Mouse (Mus musculus): ENCODE data around the gene Specc1. TPM values are rescaled to one million over a fixed set of nuclear protein-coding genes. Genes with fewer than 3 reads are reported as not detected.

Specc1 gene
- total and polyA plus RNA-seq, 3 experiments = 2.5 to 5.8 TPM; not detected in 1

- no peaks in the 10 kb centered on the region for H3K27me3 ChIP-seq (ENCODE audit: control insufficient read depth in 1 of 2, insufficient read depth in 2 of 2, low read length in 2 of 2)
- no peak overlapping the region for H3K27ac ChIP-seq (ENCODE audit: control insufficient read depth, low read depth, low read length)
- 0 out of 4 replicates have a peak, but pooled peaks cover 0 to 2% of the 10 kb centered on the region in 2 experiments for H3K36me3 ChIP-seq (ENCODE audit: control insufficient read depth in 1 of 2, insufficient read depth in 2 of 2, low read length in 2 of 2)
- peaks cover 0 to 10% of the 10 kb centered on the region in 2 experiments; a peak in 2 of 4 replicates for H3K4me1 ChIP-seq (ENCODE audit: control insufficient read depth in 1 of 2, insufficient read depth in 2 of 2, low read length in 2 of 2)
- H3K79me2 ChIP-seq (ENCODE audit: control insufficient read depth, insufficient read depth, low read length, poor library complexity) = no peaks in the 10 kb centered on the region
- TF ChIP-seq CTCF (IDR thresholded peaks at IDR 0.05 in 2 of 3, conservative IDR thresholded peaks at IDR 0.05 in 1 of 3; ENCODE audit: control insufficient read depth in 1 of 3, insufficient read depth in 1 of 3, low read depth in 2 of 3, low read length in 3 of 3, poor library complexity in 1 of 3, severe bottlenecking in 1 of 3) = no peak
- no peak for TF ChIP-seq ZMIZ1 (IDR thresholded peaks at IDR 0.05; ENCODE audit: low read depth, low read length)
- TF ChIP-seq BHLHE40 (IDR thresholded peaks at IDR 0.05; ENCODE audit: borderline replicate concordance, low read depth, low read length) = no peak
- TF ChIP-seq CHD1 (IDR thresholded peaks at IDR 0.05; ENCODE audit: low read depth, low read length) = no peak
- TF ChIP-seq EP300 (IDR thresholded peaks at IDR 0.05; ENCODE audit: low read depth in 1 of 2, low read length in 2 of 2) = no peak
- no peak for TF ChIP-seq NELFE (IDR thresholded peaks at IDR 0.05; ENCODE audit: low read depth, low read length)
- no peak for TF ChIP-seq GATA1 (IDR thresholded peaks at IDR 0.05; ENCODE audit: low read depth, low read length)
- no peak for TF ChIP-seq KAT2A (conservative IDR thresholded peaks at IDR 0.05; ENCODE audit: low read depth, low read length)
- TF ChIP-seq MYB (IDR thresholded peaks at IDR 0.05; ENCODE audit: low read depth, low read length) = no peak
- no peak for TF ChIP-seq MAFK (IDR thresholded peaks at IDR 0.05; ENCODE audit: borderline replicate concordance, low read depth, low read length)
- TF ChIP-seq E2F4 (IDR thresholded peaks at IDR 0.05; ENCODE audit: borderline replicate concordance, low read depth, low read length) = no peak
- TF ChIP-seq MAX (IDR thresholded peaks at IDR 0.05; ENCODE audit: low read length) = no peak
- no peak for TF ChIP-seq JUND (IDR thresholded peaks at IDR 0.05; ENCODE audit: low read depth, low read length)
- TF ChIP-seq ZC3H11A (IDR thresholded peaks at IDR 0.05; ENCODE audit: low read depth, low read length) = no peak
- no peak for TF ChIP-seq MXI1 (IDR thresholded peaks at IDR 0.05; ENCODE audit: low read depth, low read length)
- no peaks in the 10 kb centered on the region for H3K9me3 ChIP-seq (replicated peaks; ENCODE audit: insufficient read depth, low read length)
- DNase-seq (ENCODE audit: low read depth, low spot score) = no peak
- H3K9ac ChIP-seq (ENCODE audit: control insufficient read depth, low read depth, low read length, poor library complexity, severe bottlenecking) = no peak overlapping the region
- H3K4me3 ChIP-seq (ENCODE audit: control insufficient read depth in 1 of 2, insufficient read depth in 1 of 2, low read depth in 2 of 2, low read length in 2 of 2) = no peak overlapping the region
Measured at GRCm38 (mm10) chr11:62224797-62225196, 268.2 kb downstream of the Specc1 start.

- Histone ChIP-seq H3K27ac (ENCODE audit: control insufficient read depth, low read depth, low read length) (peak overlapping the region; percentile 53), H3K36me3 (ENCODE audit: control insufficient read depth in 1 of 2, insufficient read depth in 2 of 2, low read length in 2 of 2) (peaks cover 0 to 8% of the 10 kb centered on the region in 2 experiments; a peak in 2 of 4 replicates), H3K4me3 (ENCODE audit: control insufficient read depth in 1 of 2, insufficient read depth in 1 of 2, low read depth in 2 of 2, low read length in 2 of 2) (peak overlapping the region; percentile 2 to 50), H3K4me1 (ENCODE audit: control insufficient read depth in 1 of 2, insufficient read depth in 2 of 2, low read length in 2 of 2) (peaks cover 0 to 21% of the 10 kb centered on the region in 2 experiments; a peak in 3 of 4 replicates), H3K9me3 (replicated peaks; ENCODE audit: insufficient read depth, low read length) (no peaks in the 10 kb centered on the region), H3K9ac (ENCODE audit: control insufficient read depth, low read depth, low read length, poor library complexity, severe bottlenecking) (peak overlapping the region; percentile 61), H3K79me2 (ENCODE audit: control insufficient read depth, insufficient read depth, low read length, poor library complexity) (no peaks in the 10 kb centered on the region), H3K27me3 (ENCODE audit: control insufficient read depth in 1 of 2, insufficient read depth in 2 of 2, low read length in 2 of 2) (no peaks in the 10 kb centered on the region)
- DNase-seq (ENCODE audit: low read depth, low spot score) = peak; percentile 90
- TF ChIP-seq NELFE (IDR thresholded peaks at IDR 0.05; ENCODE audit: low read depth, low read length) (no peak), MYB (IDR thresholded peaks at IDR 0.05; ENCODE audit: low read depth, low read length) (peak; percentile 89), GATA1 (IDR thresholded peaks at IDR 0.05; ENCODE audit: low read depth, low read length) (peak; percentile 59), KAT2A (conservative IDR thresholded peaks at IDR 0.05; ENCODE audit: low read depth, low read length) (no peak), ZKSCAN1 (IDR thresholded peaks at IDR 0.05; ENCODE audit: low read depth, low read length) (no peak), POLR2A (IDR thresholded peaks at IDR 0.05; ENCODE audit: control insufficient read depth in 1 of 2, insufficient read depth in 1 of 2, low read depth in 1 of 2, low read length in 2 of 2, poor library complexity in 1 of 2) (peak in 1 of 2 experiments; percentile 62; a peak in 1 of 4 replicates), ETS1 (IDR thresholded peaks at IDR 0.05; ENCODE audit: low read depth, low read length) (peak; percentile 22; the same call in 1 of the 2 replicates), POLR2AphosphoS5 (IDR thresholded peaks at IDR 0.05; ENCODE audit: borderline replicate concordance, low read depth, low read length) (no peak), MAX (IDR thresholded peaks at IDR 0.05; ENCODE audit: low read length) (no peak), MAFK (IDR thresholded peaks at IDR 0.05; ENCODE audit: borderline replicate concordance, low read depth, low read length) (no peak), EP300 (IDR thresholded peaks at IDR 0.05; ENCODE audit: low read depth in 1 of 2, low read length in 2 of 2) (peak; percentile 75 to 93), NRF1 (IDR thresholded peaks at IDR 0.05; ENCODE audit: insufficient read depth, low read depth, low read length, poor library complexity, severe bottlenecking) (no peak), CHD2 (IDR thresholded peaks at IDR 0.05; ENCODE audit: low read length) (no peak), SIN3A (IDR thresholded peaks at IDR 0.05; ENCODE audit: low read length) (peak; percentile 60), CHD1 (IDR thresholded peaks at IDR 0.05; ENCODE audit: low read depth, low read length) (no peak), MAZ (IDR thresholded peaks at IDR 0.05; ENCODE audit: low read depth, low read length) (no peak), JUND (IDR thresholded peaks at IDR 0.05; ENCODE audit: low read depth, low read length) (no peak), ZNF384 (IDR thresholded peaks at IDR 0.05; ENCODE audit: low read depth, low read length) (no peak), MXI1 (IDR thresholded peaks at IDR 0.05; ENCODE audit: low read depth, low read length) (no peak), CTCF (IDR thresholded peaks at IDR 0.05 in 2 of 3, conservative IDR thresholded peaks at IDR 0.05 in 1 of 3; ENCODE audit: control insufficient read depth in 1 of 3, insufficient read depth in 1 of 3, low read depth in 2 of 3, low read length in 3 of 3, poor library complexity in 1 of 3, severe bottlenecking in 1 of 3) (no peak), BHLHE40 (IDR thresholded peaks at IDR 0.05; ENCODE audit: borderline replicate concordance, low read depth, low read length) (no peak), TCF12 (IDR thresholded peaks at IDR 0.05; ENCODE audit: low read depth, low read length) (peak; percentile 71), MYC (IDR thresholded peaks at IDR 0.05; ENCODE audit: low read depth, low read length) (no peak), RAD21 (IDR thresholded peaks at IDR 0.05; ENCODE audit: low read depth, low read length) (no peak), TAL1 (IDR thresholded peaks at IDR 0.05; ENCODE audit: low read length) (peak; percentile 68)
Measured at GRCm38 (mm10) chr11:62240631-62241261, 284.2 kb downstream of the Specc1 start.
